Comparison of ENCODE assay signal across 13 mouse cellular contexts in the genomic region with DNA sequence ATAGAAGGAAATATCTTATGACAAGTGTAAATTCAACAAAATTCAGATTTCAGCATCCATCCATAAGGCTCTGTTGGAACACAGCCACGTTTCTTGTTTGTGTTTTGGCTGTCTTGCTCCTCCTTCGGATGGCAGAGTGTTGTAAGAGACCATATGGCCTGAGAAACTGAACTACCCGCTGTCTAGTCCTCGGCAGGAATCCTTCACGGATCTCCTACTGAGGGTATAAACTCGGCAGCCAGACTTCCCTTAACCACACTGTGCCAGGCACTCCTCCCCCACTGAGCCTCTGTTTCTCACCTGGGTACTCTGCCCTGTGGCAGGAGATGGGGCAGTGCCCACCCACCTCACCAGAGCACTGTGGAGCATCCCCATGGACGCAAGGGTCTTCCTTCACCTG.
DNase-seq lines count a peak whose midpoint lies in the region; ATAC-seq lines count a peak whose summit lies in the region.
"Had no signal": no experiment of that assay in that cellular context is flagged by ENCODE, and none has a peak within 500 bp of the region (broad histone marks: within the 10 kb centered on the region; RNA-seq: fewer than 3 reads in every experiment).

No protein-coding gene starts in this region.

- no peak for DNase-seq in forebrain, embryonic 10.5 days (ENCODE audit: extremely low spot score, low spot score)
- DNase-seq in brain, adult 2 months (ENCODE audit: low read depth, low spot score): peak; percentile 88
- DNase-seq in cerebellum, postnatal 36 days: peak; percentile 41 to 62
- peak; percentile 11 to 45 for DNase-seq in left cerebral cortex, adult 9 months (ENCODE audit: low spot score in 2 of 2)
- no peak for DNase-seq in thymus, postnatal 25 days
- DNase-seq in spleen, postnatal 14 days (ENCODE audit: low spot score in 2 of 2): no peak
- DNase-seq in spleen, postnatal 36 days (ENCODE audit: low spot score in 2 of 2): no peak
- DNase-seq: gastrocnemius, adult 2 months; heart, postnatal 10 days; lung, adult 18-20 months had no signal

- no peak overlapping the region for H3K4me2 ChIP-seq in forebrain, embryonic 12.5 days

- no peak for ATAC-seq in forebrain, embryonic 12.5 days (ENCODE audit: low FRiP score)
- ATAC-seq: intestine, embryonic 16.5 days had no signal

- H3K9ac ChIP-seq in forebrain, embryonic 12.5 days: no peak overlapping the region

- no peaks in the 10 kb centered on the region for H3K4me1 ChIP-seq in forebrain, embryonic 12.5 days
- no peaks in the 10 kb centered on the region for H3K4me1 ChIP-seq in forebrain, embryonic 10.5 days

- 67% methylated on average over 7 of the region's 7 CpGs for WGBS in forebrain, embryonic 12.5 days
- 84% methylated on average over 7 of the region's 7 CpGs for WGBS in forebrain, embryonic 10.5 days

- no peak overlapping the region for H3K4me3 ChIP-seq in forebrain, embryonic 12.5 days (replicated peaks)
- H3K4me3 ChIP-seq in forebrain, embryonic 10.5 days: no peak overlapping the region
- H3K4me3 ChIP-seq: gastrocnemius, adult 2 months; myocyte had no signal

- peak overlapping the region; percentile 42; the same call in 1 of the 2 replicates for H3K27ac ChIP-seq in forebrain, embryonic 12.5 days
- no peak overlapping the region for H3K27ac ChIP-seq in forebrain, embryonic 10.5 days
- H3K27ac ChIP-seq: gastrocnemius, adult 2 months had no signal

- no peaks in the 10 kb centered on the region for H3K36me3 ChIP-seq in forebrain, embryonic 12.5 days (replicated peaks)
- H3K36me3 ChIP-seq in forebrain, embryonic 10.5 days (replicated peaks): peaks cover 7% of the 10 kb centered on the region

- no peaks in the 10 kb centered on the region for H3K9me3 ChIP-seq in forebrain, embryonic 12.5 days
- H3K9me3 ChIP-seq in forebrain, embryonic 10.5 days: peaks cover 8% of the 10 kb centered on the region; the same call in 1 of the 2 replicates

- H3K27me3 ChIP-seq in forebrain, embryonic 12.5 days: no peaks in the 10 kb centered on the region
- H3K27me3 ChIP-seq in forebrain, embryonic 10.5 days (ENCODE audit: poor library complexity, severe bottlenecking): no peaks in the 10 kb centered on the region

Comparison
In these comparisons a context has a peak if more than half of its experiments do, and no peak if none do; other contexts are left out.
1. DNase-seq: peak in brain, adult 2 months (single experiment), cerebellum, postnatal 36 days (2 of 2) and left cerebral cortex, adult 9 months (2 of 2); none in forebrain, embryonic 10.5 days (single experiment), thymus, postnatal 25 days (single experiment), spleen, postnatal 14 days (0 of 2) and spleen, postnatal 36 days (0 of 2).